Mouse (Mus musculus): ENCODE measurements around the gene Cbr1.
A peak's percentile ranks its signal among the peaks of the same experiment; 100 is the strongest.
"Not testable (repeated sequence)": the region's sequence is repeated elsewhere in the genome, so short reads cannot be mapped to it uniquely, and the experiment has no call there.

Gene Cbr1

DNA sequence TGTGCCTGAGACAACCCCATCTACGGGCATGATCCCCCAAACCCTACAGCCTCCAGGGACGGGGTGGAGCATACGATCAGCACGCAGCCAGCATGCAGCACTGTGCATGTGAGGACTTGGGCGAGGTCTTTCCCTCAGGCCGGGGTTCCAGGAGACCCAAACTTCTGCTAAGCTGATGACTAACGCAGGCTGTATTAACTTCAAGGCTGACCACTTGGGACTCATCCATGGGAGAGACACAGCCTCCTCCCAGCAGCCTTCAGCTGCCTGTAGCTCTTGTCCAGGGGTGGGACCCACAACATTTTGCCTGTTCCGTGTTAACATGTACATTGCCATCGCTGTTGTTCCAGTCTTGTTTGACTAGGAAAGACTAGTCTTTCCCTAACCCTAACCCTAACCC is 8.1 kb upstream of the Cbr1 start:
- DNase-seq (ENCODE audit: low spot score): no peak

DNA sequence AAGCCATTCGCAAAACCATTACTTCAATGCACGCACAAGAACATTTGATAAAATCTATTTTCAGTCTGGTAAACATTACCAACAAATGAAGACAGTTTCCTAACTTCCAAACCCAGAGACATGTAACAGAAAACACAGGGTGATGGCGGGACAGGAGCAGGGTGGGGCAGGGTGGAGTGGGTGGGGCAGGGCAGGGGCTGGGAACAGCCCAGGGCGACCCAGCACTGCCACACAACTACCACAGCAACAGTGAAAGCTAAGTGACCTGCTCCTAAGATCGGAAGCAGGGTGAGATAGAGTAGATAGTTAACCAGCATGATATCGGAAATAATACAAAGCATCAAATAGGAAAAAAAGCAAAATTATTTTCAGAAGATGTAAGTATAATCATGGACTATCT is 6.2 kb upstream of the Cbr1 start:
- DNase-seq (ENCODE audit: low spot score): no peak

DNA sequence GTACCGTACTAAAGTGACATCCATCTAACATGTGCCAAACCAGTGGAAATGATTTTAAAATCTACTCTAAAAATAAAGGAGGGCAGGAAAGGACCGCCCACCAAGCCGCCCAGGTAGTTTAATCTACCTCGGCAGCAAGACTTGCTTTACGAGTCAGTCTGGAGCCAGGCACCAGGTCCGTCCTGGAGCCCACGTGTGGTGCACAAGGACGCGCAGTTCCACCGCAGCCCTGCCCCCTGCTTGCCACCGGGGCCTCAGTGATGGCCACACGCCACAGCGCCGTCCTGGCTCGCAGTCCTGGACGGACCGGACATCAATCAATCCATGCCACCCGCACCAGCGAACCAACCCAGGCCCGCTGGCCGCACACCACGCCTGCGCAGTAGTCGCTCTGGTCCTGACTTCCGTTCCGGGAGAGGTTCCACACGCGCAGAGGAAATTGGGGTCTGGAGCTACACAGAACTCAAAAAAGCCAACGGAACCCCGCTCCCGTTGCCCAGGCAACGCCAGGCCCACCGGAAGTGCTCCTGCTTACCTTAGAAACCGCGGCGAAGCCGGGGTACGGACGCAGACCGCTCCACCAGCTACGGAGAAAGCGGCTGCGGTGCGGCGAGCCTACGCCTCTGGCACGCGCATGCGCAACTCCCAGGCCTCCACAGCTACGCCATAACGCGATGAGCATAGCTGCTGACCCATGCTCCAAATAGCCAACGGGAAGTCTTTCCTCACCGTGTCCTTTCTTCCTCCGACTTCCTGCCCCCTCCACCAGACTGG is 2.0 kb upstream of the Cbr1 start, which contains the start of gene Setd4:
Setd4 (minus strand) TSS at position 625 of the 774 bp plus-strand sequence.
- peak; percentile 93 for DNase-seq (ENCODE audit: low spot score)

DNA sequence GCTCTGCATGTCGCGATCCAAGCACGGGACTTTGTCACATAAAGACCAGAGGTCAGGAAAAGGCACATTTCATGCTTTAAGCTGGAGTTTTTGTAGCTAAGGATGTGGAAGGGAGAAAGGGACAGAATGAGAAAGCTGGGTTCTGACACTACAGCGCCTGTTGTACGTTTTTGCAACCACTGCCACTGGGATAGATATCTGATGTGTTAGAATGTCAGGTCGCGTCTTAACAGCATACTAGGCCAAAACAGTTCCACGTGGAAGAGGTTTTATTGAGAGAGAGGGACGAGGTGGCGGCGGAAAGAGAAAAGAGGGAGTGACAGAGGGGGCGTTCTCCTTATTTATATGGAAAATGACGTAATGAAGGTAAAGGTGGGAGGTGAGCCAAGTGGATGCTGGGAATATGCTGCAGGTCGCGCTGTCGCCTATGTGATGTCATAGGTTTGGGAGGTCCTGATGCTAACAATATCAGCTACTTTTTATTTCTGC is 1.1 kb upstream of the Cbr1 start:
- peak; percentile 28 for DNase-seq (ENCODE audit: low spot score)

DNA sequence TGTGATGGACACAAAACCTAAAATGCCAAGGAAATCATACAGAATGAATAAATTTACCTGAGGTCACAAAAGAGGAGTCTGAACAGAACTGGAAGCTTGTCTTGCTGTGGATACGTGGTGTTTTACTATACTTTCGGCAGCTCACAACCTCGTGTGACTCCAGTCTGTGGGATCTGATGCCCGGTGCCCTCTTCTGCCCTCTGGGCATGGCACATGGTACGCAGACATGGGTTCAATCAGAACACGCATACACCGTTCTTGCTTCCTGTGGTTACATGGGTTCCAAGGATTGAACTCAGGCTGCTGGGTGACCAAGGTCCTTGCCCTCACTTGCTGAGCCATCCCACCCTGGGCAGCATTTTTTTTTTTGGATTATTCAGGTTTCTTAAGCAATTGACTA is 493 bp downstream of the Cbr1 start:
- no peak for DNase-seq (ENCODE audit: low spot score)

DNA sequence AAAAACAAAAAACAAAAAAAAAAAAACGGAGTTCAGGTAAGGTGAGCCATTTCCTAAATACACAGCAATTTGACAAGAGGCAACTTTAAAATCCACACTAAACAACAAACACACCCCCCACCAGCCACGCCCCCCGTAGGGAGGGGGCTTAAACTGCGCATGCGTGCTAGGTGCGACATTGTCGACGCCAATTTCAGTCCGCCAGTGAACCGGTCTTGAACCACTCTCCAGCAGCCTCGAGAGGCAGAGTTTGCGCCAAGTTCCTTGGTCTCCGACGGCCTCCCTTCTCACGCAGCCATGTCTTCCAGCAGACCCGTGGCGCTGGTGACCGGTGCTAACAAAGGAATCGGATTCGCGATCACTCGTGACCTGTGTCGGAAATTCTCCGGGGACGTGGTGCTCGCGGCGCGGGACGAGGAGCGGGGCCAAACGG is 2.0 kb downstream of the Cbr1 start:
- peak; percentile 81 for DNase-seq (ENCODE audit: low spot score)

DNA sequence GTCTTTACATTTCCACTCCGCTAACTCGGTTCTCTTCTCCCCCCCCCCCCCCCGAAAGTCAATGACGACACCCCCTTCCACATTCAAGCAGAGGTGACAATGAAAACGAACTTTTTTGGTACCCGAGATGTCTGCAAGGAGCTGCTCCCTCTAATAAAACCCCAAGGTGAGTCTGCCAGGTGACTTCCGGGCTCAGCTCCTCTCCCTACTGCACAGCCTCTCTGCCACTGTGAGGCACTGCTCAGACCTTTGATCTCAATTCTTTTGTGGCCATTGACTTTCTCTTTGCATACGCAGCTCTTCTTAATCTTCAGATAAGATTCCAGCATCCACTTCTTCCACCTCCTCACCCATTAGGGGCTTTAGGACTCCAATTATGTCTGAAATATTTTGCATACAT is 3.1 kb downstream of the Cbr1 start:
- DNase-seq (ENCODE audit: low spot score): no peak

DNA sequence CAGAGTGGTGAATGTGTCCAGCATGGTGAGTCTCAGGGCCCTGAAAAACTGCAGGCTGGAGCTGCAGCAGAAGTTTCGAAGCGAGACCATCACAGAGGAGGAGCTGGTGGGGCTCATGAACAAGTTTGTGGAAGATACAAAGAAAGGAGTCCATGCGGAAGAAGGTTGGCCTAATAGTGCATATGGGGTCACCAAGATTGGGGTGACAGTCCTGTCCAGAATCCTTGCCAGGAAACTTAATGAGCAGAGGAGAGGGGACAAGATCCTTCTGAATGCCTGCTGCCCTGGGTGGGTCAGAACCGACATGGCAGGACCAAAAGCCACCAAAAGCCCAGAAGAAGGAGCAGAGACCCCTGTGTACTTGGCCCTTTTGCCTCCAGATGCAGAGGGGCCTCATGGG is 4.1 kb downstream of the Cbr1 start:
- DNase-seq (ENCODE audit: low spot score): no peak

DNA sequence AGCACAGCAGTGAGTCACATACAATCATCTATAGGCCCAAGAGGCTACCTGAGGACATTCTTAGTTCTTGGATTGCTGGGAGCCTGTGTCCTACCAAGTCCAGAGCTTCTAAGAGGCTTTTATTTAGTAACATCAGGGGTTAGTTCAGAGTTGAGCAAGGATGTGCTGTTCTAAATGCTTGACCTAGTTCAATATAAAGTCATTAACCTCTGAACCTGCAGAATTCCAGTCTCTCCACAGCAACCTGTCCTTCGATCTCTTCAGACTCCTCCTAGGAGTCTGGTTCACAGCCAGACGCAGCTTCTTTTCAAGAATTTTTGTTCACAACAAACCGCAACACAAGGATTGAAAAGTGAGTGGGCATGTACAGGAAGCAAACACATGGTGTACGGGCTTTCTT is 5.3 kb downstream of the Cbr1 start:
- no peak for DNase-seq (ENCODE audit: low spot score)

DNA sequence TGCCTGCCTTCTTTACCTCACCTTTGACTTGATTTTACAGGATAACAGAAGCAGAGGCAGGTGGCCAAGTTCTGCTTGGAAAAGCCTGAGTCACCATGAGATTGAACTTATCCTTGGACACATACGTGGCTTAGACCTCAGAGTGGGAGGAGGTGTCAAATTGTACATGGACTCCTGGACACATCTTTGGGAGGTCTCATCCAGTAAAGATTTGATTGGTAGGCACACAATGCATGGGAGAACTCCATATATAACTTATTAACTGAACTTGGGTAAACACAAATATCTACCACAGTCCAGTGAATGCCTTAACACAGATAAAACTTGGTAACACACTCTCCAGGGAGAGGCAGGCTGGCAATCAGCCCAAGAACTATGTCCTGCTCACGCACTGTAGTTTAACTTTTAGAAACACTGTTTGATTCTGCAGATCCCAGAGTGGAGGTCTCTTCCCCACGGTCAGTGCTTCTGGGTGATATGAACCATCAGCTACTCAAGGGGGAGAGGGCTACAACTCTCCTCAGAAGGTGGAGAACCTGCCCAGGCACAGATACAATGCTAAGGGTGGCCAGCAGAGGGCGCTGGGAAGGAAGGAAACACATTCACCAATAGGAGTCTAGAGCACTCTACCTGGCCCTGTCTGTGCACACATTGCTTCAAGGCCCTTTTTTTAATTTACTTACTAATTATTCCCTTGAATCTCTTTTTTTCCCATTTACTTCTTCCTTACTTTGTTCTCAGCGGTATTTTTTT is 9.6 kb downstream of the Cbr1 start:
- peak; percentile 66 for DNase-seq (ENCODE audit: low spot score)

DNA sequence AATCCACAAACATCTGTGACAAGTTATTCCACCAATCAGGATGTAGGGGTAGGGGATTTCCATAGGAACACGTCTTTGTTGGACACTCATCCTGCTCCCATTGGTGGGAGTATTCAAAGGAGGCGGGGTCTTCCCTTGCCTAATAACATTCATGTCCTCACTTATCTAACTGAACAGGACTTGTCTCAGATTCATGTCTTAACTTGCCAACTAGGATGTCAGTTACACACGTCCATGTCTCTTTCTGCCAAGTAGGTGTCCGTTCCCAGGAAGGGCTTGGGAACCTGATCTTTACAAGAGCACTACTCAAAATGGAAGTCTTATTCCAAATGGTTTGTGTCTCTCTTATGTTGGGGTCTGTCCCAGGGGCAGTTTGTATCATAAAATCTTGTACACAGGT is 18.1 kb downstream of the Cbr1 start:
- DNase-seq (ENCODE audit: low spot score): not testable (repeated sequence)

DNA sequence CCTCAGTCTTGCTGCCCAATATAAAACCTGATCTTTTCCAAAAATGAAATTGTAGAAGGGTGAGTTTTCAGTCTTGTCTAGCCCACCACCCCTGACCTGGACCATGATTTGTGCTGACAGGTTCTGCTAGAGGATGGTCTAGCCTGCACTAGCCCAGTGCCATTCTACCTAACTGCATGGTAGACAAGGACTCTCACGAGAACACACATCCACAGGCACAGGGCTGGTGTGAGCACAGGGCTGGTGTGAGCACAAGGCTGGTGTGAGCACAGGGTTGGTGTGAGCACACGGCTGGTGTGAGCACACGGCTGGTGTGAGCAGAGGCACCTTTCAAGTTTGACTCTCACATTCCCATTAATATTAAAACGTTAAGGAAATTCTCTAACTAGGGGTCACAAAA is 19.0 kb downstream of the Cbr1 start:
- DNase-seq (ENCODE audit: low spot score): no peak

DNA sequence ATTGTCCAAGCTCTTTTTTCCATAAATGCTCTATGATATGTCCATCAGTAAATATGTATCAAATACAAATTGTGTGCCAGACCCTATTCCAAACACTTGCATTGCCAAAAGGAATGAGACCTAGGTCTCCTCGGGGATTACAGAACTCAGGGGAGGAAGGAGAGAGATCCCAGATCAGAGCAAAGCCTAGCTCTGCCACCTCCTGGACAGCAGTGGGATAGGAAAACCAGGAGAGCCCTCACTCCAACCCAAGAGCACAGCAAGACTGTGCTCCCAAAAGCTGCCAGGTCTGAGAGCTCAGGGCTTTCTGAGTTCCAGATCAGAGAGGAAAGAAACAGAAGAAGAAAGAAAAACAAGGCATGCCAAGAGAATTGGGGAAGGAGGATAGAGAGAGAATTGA is 21.1 kb downstream of the Cbr1 start:
- peak; percentile 30 for DNase-seq (ENCODE audit: low spot score)

DNA sequence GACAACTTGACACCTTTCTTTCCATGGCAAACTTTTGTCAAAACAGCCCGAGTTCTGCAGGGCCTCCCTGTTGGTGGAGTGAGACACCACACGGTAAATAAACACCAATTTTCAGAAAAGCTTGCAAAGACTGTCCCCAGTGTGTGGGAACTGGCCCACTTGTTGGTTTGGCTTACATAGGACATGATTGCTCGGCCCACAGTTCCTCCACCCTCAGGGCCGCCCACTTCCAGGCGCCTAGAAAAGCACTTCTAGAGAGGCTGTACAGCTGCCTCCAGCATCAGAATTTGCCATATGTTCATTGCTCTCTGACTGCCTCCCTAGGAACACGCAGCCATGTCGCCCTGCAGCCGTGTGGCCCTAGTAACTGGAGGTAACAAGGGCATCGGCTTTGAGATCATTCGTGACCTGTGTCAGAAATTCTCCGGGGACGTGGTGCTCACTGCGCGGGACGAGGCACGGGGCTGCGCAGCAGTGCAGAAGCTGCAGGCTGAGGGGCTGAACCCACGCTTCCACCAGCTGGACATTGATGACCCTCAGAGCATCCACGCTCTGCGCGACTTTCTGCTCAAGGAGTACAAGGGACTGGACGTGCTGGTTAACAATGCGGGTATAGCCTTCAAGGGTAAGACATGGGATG is 22.2 kb downstream of the Cbr1 start, which contains the start of gene Gm5678:
Gm5678 (plus strand) TSS at position 337 of the 640 bp plus-strand sequence.
- peak; percentile 36 for DNase-seq (ENCODE audit: low spot score)

DNA sequence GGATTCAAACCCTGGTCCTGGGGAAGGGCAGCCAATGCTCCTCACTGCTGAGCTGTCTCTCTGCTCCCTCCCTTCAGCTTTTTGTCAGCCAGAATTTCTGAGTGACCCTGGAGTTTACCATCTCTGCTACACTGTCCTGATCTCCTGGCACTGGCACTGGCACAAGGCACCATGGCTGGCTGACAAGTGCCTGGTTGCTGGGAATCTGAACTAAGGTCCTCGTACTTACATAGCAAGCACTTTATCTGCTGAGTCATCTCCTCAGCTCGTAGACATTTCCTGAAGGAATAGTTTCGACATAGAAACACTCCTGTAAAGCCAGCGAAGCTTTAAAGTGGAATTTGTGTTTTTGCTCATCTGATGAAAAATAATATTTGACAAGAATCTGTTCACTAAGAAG is 38.4 kb downstream of the Cbr1 start:
- DNase-seq (ENCODE audit: low spot score): no peak

DNA sequence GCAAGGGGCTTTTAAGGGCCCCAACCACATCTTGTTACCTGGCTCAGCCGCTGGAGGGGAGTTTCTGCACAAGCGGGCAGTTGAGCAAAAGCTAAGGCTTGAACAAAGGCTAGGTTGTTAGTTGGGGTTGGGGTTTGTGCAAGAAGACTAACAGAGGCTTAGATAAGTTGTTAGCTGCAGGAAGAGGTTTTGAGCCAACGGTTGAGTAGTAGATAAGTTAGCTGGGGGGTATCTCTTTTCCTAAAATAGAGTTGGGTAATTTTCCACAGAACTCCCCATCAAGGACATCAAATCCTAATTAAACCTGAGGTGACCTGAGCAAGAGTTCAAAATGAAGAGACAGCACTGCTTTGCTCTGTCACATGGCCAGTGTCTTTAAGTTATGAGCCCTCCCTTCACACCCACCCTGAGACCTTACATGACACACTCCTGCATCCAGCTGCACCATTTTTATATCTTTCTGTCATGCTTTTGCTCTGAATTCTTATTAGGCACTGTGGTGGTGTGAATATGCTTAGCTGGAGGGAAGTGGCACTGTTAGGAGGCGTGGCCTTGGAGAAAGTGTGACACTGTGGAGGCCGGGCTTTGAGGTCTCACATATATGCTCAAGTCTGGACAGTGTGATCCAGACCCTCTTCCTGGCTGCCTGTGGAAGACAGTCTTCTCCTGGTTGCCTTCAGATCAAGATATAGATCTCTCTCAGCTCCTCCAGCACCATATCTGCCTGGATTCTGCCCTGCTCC is 43.0 kb downstream of the Cbr1 start:
- no peak for DNase-seq (ENCODE audit: low spot score)

Measured in layer of hippocampus, adult 11-12 months (tissue).